Mouse (Mus musculus): Measurements from ENCODE around the gene Tmem232.

- TF ChIP-seq CTCF (IDR thresholded peaks at IDR 0.05; ENCODE audit: borderline replicate concordance, extremely low read depth, insufficient read depth, insufficient read length) (no peak), POLR2A (IDR thresholded peaks at IDR 0.05; ENCODE audit: borderline replicate concordance, extremely low read depth, insufficient read depth, insufficient read length, poor library complexity, severe bottlenecking) (no peak)
Measured at GRCm38 (mm10) chr17:65476747-65477146, 63.8 kb downstream of the Tmem232 start.
